Mouse (Mus musculus) hindbrain, embryonic 16.5 days (tissue): ENCODE measurements around the gene Stap1. TPM values are rescaled to one million over a fixed set of nuclear protein-coding genes. Genes with fewer than 3 reads are reported as not detected.

ENCODE experiments used
- ATAC-seq: fragments of 200-750 bp; cut with Nextera tagmentation; 2 replicates; pipeline ENCODE4 v1.8.0; 2017; ENCODE audit warnings: moderate TSS enrichment, moderate library complexity
- H3K27ac ChIP-seq: fragments of 300-500 bp; sonication (generic); 2 replicates; pipeline ENCODE4 v1.5.1; 2014; ENCODE audit warnings: low read depth, mild to moderate bottlenecking, control low read depth, low read length, moderate library complexity
- H3K27me3 ChIP-seq: fragments of 300-500 bp; sonication (generic); replicated peaks from 2 replicates; pipeline ENCODE4 v1.6.1; 2014; ENCODE audit warnings: low read length; ENCODE audit not compliant: control insufficient read depth, insufficient read depth
- H3K36me3 ChIP-seq: fragments of 300-500 bp; sonication (generic); 2 replicates; pipeline ENCODE4 v1.6.1; 2014; ENCODE audit warnings: mild to moderate bottlenecking, low read length, moderate library complexity, mixed read lengths; ENCODE audit not compliant: control insufficient read depth, insufficient read depth
- H3K4me1 ChIP-seq: fragments of 300-500 bp; sonication (generic); 2 replicates; pipeline ENCODE4 v1.6.1; 2014; ENCODE audit warnings: low read depth, low read length; ENCODE audit not compliant: control insufficient read depth, insufficient read depth
- H3K4me2 ChIP-seq: fragments of 300-500 bp; sonication (generic); 2 replicates; pipeline ENCODE4 v1.6.1; 2014; ENCODE audit warnings: mild to moderate bottlenecking, low read length, control low read depth, moderate library complexity
- H3K4me3 ChIP-seq: fragments of 300-500 bp; sonication (generic); 2 replicates; pipeline ENCODE4 v1.5.1; 2014; ENCODE audit warnings: mild to moderate bottlenecking, low read length, control low read depth, moderate library complexity
- H3K9ac ChIP-seq: fragments of 300-500 bp; sonication (generic); 2 replicates; pipeline ENCODE4 v1.6.1; 2014; ENCODE audit warnings: low read depth, mild to moderate bottlenecking, control low read depth, low read length, moderate library complexity
- H3K9me3 ChIP-seq: fragments of 300-500 bp; sonication (generic); 2 replicates; pipeline ENCODE4 v1.6.1; 2014; ENCODE audit warnings: mild to moderate bottlenecking, low read length, moderate library complexity; ENCODE audit not compliant: control insufficient read depth
- WGBS: fragments of 180-500 bp; shearing (Covaris S2); extraction: QIAGEN DNeasy Blood & Tissue Kit; methylation state at CpG from one replicate; pipeline ENCODE4 v1.1.7; 2014; 5-methylcytosine and 5-hydroxymethylcytosine counted together
- polyA plus RNA-seq: library from polyadenylated mRNA; unstranded; fragments of >200 nt; fragmentation: Nextera tagmentation; extraction: Ambion mirVana; gene quantifications from 2 replicates; pipeline ENCODE4 v1.2.1, GENCODE M21; 2015

The Stap1 gene
- polyA plus RNA-seq, 1 experiment from 2014 or later = 0.34 TPM

- 86% methylated on average over 3 of the region's 3 CpGs for WGBS
- H3K4me1 ChIP-seq = no peaks in the 10 kb centered on the region
Measured at GRCm38 (mm10) chr5:86078720-86079334, 7.3 kb downstream of the Stap1 start.

GRCm38 (mm10) chr5:86083987-86084386, 12.4 kb downstream of the Stap1 start:
- ATAC-seq = no peak
- Histone ChIP-seq H3K27ac (no peak overlapping the region), H3K36me3 (no peaks in the 10 kb centered on the region), H3K4me2 (no peak overlapping the region), H3K4me3 (no peak overlapping the region), H3K9me3 (no peaks in the 10 kb centered on the region), H3K27me3 (no peaks in the 10 kb centered on the region), H3K9ac (no peak overlapping the region), H3K4me1 (no peaks in the 10 kb centered on the region)
- 87% methylated on average over 6 of the region's 6 CpGs for WGBS

More at GRCm38 (mm10) chr5:86078720-86079334, 7.3 kb downstream of the Stap1 start:
- H3K9me3 ChIP-seq = no peaks in the 10 kb centered on the region
- H3K4me2 ChIP-seq = no peak overlapping the region
- H3K9ac ChIP-seq = no peak overlapping the region
- H3K4me3 ChIP-seq = no peak overlapping the region
- no peak for ATAC-seq
- no peak overlapping the region for H3K27ac ChIP-seq
- H3K36me3 ChIP-seq = no peaks in the 10 kb centered on the region
- no peaks in the 10 kb centered on the region for H3K27me3 ChIP-seq

GRCm38 (mm10) chr5:86084979-86085378, 13.4 kb downstream of the Stap1 start:
- WGBS = 81% methylated on average over 7 of the region's 7 CpGs
- no peaks in the 10 kb centered on the region for H3K27me3 ChIP-seq
- H3K4me2 ChIP-seq = no peak overlapping the region
- H3K9me3 ChIP-seq = no peaks in the 10 kb centered on the region
- H3K4me1 ChIP-seq = no peaks in the 10 kb centered on the region
- no peak overlapping the region for H3K9ac ChIP-seq
- no peak overlapping the region for H3K27ac ChIP-seq
- H3K4me3 ChIP-seq = no peak overlapping the region
- no peaks in the 10 kb centered on the region for H3K36me3 ChIP-seq
- no peak for ATAC-seq

- Histone ChIP-seq H3K27ac (no peak overlapping the region), H3K4me3 (no peak overlapping the region), H3K27me3 (no peaks in the 10 kb centered on the region), H3K9ac (no peak overlapping the region), H3K4me1 (no peaks in the 10 kb centered on the region), H3K4me2 (no peak overlapping the region), H3K36me3 (no peaks in the 10 kb centered on the region), H3K9me3 (no peaks in the 10 kb centered on the region)
- no peak for ATAC-seq
- WGBS = 89% methylated on average over 6 of the region's 6 CpGs
Measured at GRCm38 (mm10) chr5:86086751-86087150, 15.2 kb downstream of the Stap1 start.

- no peak overlapping the region for H3K4me2 ChIP-seq
- no peaks in the 10 kb centered on the region for H3K27me3 ChIP-seq
- H3K36me3 ChIP-seq = no peaks in the 10 kb centered on the region
- WGBS = 91% methylated on average over 9 of the region's 9 CpGs
- ATAC-seq = no peak
- no peak overlapping the region for H3K4me3 ChIP-seq
- H3K9me3 ChIP-seq = no peaks in the 10 kb centered on the region
- no peaks in the 10 kb centered on the region for H3K4me1 ChIP-seq
- H3K9ac ChIP-seq = no peak overlapping the region
- no peak overlapping the region for H3K27ac ChIP-seq
Measured at GRCm38 (mm10) chr5:86094754-86095153, 23.2 kb downstream of the Stap1 start.

- no peak overlapping the region for H3K4me2 ChIP-seq
- no peak overlapping the region for H3K4me3 ChIP-seq
- no peak overlapping the region for H3K27ac ChIP-seq
- H3K4me1 ChIP-seq = no peaks in the 10 kb centered on the region
- no peaks in the 10 kb centered on the region for H3K27me3 ChIP-seq
- 89% methylated on average over 3 of the region's 3 CpGs for WGBS
- H3K9me3 ChIP-seq = no peaks in the 10 kb centered on the region
- H3K9ac ChIP-seq = no peak overlapping the region
- H3K36me3 ChIP-seq = no peaks in the 10 kb centered on the region
- no peak for ATAC-seq
Measured at GRCm38 (mm10) chr5:86098988-86099387, 27.4 kb downstream of the Stap1 start.

- Histone ChIP-seq H3K9ac (no peak overlapping the region), H3K4me1 (no peaks in the 10 kb centered on the region), H3K27ac (no peak overlapping the region), H3K36me3 (no peaks in the 10 kb centered on the region), H3K4me2 (no peak overlapping the region), H3K27me3 (no peaks in the 10 kb centered on the region), H3K4me3 (no peak overlapping the region), H3K9me3 (no peaks in the 10 kb centered on the region)
- no peak for ATAC-seq
- WGBS = 93% methylated on average over 3 of the region's 3 CpGs
Measured at GRCm38 (mm10) chr5:86100621-86101020, 29.1 kb downstream of the Stap1 start.

- no peak for ATAC-seq
- no peak overlapping the region for H3K9ac ChIP-seq
- no peak overlapping the region for H3K4me3 ChIP-seq
- no peaks in the 10 kb centered on the region for H3K9me3 ChIP-seq
- H3K36me3 ChIP-seq = no peaks in the 10 kb centered on the region
- H3K4me2 ChIP-seq = no peak overlapping the region
- WGBS = 100% methylated on average over 2 of the region's 2 CpGs
- no peaks in the 10 kb centered on the region for H3K27me3 ChIP-seq
- no peak overlapping the region for H3K27ac ChIP-seq
- no peaks in the 10 kb centered on the region for H3K4me1 ChIP-seq
Measured at GRCm38 (mm10) chr5:86102176-86102575, 30.6 kb downstream of the Stap1 start.

- WGBS = 77% methylated on average over 2 of the region's 2 CpGs
- Histone ChIP-seq H3K9ac (no peak overlapping the region), H3K9me3 (no peaks in the 10 kb centered on the region), H3K4me3 (no peak overlapping the region), H3K4me1 (no peaks in the 10 kb centered on the region), H3K27me3 (no peaks in the 10 kb centered on the region), H3K36me3 (no peaks in the 10 kb centered on the region), H3K4me2 (no peak overlapping the region), H3K27ac (no peak overlapping the region)
- ATAC-seq = no peak
Measured at GRCm38 (mm10) chr5:86106610-86107009, 35.1 kb downstream of the Stap1 start.

- Histone ChIP-seq H3K36me3 (no peaks in the 10 kb centered on the region), H3K4me3 (no peak overlapping the region), H3K9me3 (no peaks in the 10 kb centered on the region), H3K27ac (no peak overlapping the region), H3K4me1 (no peaks in the 10 kb centered on the region), H3K9ac (no peak overlapping the region), H3K4me2 (no peak overlapping the region), H3K27me3 (no peaks in the 10 kb centered on the region)
- 95% methylated on average over 1 of the region's 1 CpGs for WGBS
- ATAC-seq = no peak
Measured at GRCm38 (mm10) chr5:86111074-86111473, 39.5 kb downstream of the Stap1 start.
